Mouse (Mus musculus) heart, adult 11 months (tissue): ENCODE data around the gene Slc8a1.

Experiments used
- DNase-seq: peaks from one replicate; pipeline ENCODE4 v3.0.0; 2022

Gene Slc8a1

DNA sequence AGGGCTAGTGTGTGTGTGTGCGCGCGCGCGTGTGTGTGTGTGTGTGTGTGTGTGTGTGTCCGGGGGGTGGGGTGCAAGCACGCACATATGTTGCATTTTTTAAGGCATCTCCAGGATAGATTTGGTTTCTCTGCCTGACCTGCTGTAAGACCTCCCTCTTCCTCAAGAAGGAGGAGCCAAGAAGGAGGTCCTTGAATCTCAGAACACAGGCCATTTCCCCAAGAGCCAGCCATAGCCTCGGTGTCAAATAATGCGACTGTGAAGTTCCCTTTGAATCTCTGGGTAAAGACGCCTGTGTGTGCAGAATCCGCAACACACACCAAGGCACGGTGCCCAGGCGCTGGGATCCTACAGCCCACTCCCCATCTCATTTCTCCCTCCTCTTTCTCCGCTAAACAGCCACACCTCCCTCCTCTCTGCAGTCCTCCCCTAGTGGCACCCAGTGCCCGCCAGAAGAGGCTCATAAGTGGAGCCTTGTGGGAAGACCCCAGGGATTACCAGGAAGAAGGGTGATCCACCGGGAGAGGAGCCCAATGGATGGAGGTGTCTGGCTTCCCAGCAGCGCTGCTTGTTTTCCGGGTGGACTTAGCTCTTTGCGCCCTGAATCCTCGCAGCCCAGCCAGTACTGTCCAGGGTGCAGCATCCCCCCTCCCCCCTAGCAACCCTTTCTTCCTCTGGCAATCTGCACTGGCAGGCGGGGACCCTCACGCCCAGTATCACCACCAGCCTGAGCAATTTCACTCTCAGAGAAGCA lies 68.9 kb downstream of the Slc8a1 start:
- peak; percentile 97 for DNase-seq

DNA sequence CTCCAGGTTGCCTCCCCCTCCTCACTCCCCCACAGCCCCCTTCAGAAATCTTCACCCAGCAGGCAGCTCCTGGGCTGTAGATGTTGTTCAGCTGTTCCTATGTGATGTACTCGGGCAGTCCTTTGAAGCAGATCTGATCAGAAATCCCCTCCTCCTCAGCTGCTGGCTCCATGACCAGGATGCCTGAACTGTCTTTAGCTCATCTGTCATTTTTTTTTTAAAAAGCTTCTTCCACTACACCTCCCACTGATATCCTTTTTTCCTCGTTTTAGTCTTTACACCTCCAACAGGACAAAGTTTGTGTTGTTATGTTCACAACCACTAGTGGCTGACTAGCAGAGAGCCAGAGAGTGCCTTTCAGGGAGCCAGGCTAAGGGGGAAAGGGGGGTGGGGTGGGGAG lies 69.7 kb downstream of the Slc8a1 start:
- no peak for DNase-seq

DNA sequence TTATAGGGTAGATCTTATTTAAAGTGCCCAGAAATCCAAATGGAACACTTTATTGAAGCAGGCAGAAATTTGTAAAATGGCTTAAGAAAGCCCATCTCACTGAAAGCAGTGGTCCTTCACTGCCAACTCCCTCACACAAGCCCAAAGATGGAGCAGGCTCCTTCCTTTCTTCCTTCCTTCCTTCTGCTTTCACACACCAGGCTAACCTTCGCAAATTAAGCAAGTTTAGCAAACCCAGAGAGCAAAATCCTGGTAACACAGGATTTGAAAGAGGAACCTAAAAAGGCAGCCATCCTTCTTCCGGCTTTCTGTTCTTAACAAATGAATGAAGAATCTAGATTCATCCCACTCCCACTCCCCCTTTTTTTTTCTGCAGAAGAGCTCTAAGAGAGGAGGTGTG lies 70.2 kb downstream of the Slc8a1 start:
- DNase-seq = peak; percentile 87

DNA sequence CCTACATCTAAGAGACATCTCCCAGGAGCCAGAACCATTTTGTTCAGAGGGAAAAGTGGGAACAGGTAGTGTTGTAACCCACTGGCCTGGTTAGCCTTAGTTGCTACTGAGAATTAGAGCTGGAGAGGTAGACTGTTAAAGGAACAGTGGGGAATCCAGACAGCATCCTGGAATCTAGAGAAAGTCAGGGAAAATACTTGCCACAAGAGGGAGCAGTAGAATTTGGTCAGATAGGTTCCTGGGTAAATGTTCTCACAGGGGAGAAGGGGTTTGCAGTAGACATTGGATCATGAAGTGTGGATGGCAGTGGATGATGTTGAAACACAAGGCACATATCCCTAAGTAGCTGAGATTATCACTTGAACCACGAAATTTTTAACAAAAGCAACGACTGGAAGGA lies 71.6 kb downstream of the Slc8a1 start:
- DNase-seq = no peak

DNA sequence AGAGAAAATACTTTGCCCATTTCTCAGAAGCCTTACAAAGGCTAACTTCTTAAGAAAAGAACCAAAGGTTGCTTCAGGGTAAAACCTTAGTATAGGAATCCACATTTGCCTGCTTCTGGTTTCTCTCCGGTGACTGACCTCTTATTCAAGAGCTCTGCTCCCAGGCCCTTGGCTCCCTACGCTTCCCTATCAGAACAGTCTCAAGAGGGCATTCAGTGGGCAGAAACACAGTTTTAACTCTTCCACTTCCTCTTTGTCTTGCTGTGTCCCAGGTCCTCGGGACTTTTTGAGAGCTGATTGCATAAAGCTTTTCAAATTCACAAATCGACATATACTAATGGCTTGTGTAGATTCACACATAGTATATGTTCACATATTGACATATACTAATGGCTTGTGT lies 73.3 kb downstream of the Slc8a1 start:
- peak; percentile 90 for DNase-seq

DNA sequence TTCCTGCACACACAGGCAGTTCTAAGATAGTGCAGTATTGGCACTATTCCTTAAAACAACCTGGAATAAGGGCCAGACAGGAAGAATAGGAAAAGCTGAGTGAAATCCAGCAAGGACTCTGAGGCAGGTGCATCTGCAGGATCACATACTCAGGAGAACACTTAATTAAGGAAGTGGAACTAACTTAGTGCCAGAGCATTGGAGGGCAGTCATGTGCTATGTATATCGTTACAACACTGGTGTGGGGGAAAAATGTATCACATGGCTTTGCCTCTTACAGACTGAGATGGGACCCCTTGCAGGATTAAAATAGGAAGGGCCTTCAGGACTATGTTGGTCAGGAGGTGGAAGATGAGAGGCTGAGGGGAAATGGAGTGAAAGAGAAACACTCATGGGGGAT lies 80.3 kb downstream of the Slc8a1 start:
- DNase-seq = no peak

DNA sequence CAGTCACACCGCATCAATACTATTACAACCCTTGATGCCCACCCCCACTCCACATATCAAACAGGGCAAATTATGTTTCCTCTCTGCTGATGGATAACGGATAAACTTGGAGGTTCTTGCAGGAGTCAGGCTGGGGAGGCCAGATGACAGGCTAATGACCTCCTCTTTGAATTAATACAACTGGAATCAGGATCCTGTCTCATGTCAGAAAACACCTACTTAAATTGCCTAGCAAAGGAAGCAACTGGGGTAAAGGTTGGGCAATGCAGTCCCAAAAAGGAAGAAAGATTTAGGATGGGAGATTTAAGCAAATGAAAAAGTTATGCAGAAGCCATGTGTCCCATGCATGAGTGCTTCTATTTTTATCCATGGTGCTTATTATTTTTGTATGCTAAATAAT lies 83.6 kb downstream of the Slc8a1 start:
- no peak for DNase-seq

DNA sequence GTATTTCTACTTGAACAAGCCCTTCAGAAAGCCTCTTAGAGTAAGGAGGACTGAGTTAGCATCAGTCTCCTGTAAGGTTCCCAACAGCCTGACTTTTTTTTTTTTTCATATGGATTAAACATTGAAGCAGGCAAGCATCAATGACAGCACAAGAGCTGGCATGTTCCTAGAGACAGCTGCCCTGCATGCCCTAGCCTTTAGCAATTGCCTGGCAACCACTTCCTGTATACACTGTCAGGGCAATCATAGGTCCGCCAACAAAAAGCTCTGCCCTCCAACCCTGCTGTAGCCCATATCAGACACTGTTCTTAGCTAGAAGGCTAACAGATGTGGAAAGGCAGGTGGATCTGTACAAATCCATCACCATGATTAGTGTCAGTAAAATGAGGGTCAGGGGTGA lies 85.2 kb downstream of the Slc8a1 start:
- peak; percentile 94 for DNase-seq

DNA sequence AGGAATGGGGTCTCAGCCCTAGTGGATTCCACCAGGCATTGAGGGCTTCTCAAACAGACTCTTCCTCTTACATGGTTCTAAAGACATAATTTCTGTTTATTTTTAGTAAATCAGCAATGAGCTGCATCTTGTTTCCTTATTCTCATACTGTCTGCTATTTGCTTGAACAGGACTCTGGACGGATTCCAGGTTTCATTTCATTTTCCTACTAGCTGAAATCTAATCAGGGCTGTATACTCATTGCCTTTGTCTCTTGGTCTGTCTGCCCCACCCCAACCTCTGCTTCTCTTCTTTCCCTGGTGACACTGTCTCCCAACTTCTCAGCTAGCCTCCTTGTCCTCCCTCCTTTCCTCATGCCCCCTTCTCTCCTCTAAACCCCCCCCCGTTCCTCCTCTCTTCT lies 101.4 kb downstream of the Slc8a1 start:
- peak; percentile 70 for DNase-seq

DNA sequence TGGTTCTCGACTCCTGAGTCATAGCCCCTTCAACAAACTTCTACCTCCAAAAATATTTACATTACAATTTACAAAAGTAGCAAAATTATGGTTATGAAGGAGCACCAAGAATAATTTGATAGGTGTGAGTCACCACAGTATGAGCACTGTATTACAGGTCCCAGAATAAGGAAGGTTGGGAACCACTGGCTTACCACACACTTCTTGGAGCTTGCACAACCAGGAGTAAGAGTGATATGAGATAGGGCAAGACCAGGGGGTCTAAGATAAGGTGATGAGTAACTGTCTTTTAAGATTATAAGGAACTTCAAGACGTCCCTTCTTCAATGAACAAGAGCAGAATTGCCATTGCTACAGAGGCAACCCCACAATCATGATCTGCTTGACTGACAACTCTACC lies 107.7 kb downstream of the Slc8a1 start:
- DNase-seq = no peak

DNA sequence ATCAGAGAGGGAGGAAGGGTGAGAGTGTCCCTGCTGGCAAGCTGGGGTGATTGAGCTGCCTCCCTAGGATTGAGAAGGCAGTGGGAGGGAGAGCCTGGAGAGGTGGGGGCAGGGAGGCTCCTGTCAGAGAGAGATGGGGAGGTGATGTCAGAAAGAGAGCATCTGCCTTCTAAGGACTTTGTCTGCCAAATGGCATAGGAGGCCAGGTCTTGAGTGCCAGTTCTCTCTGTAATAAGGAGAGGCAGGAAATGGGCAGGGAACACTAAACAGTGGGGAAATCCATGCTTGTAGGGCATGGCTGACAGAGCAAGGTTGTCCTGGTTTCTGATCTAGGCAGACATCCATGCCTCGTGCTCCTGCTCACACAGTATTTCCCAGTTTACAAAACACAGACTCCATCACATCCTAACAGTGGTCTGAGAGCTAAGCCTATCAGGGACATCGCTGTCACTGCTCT lies 117.0 kb downstream of the Slc8a1 start:
- DNase-seq = peak; percentile 87

DNA sequence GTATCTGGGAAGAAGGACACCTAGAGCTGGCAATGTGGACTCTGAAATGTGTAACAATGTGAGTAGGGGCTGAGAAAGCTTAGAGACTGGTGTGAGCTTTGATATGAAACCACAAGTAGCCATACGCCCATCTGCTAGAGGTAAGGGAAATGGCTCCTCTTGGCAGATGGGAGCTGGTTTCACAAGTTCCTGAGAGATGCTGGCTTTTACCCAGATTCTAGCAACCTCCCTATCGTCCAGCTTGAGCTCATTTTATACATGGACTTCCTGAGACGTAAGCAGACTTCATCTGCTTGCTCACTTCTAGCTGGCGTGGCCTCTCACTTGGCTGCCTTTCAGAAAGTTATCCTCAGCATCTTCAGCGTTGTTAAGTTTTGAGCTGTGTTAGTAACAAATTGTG lies 119.7 kb downstream of the Slc8a1 start:
- DNase-seq = peak; percentile 76

DNA sequence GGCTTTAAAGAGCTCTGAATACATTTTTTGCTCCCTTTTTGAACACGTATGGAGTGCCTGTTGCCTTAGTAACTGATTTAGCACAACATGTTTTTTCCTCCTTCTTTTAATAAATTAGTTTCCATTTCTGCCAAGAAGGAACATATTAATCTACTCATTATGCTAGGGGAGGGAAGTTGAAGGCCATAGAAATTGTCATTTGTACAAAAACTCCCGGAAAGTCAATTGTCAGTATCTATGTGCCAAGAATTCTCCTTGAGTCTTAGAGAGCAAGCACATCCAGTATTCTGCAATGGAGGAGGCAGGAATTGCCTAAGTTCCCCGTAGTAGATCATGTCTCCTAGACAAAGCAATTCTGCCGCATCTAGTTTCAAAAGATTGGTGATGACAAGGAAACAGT lies 121.9 kb downstream of the Slc8a1 start:
- no peak for DNase-seq

DNA sequence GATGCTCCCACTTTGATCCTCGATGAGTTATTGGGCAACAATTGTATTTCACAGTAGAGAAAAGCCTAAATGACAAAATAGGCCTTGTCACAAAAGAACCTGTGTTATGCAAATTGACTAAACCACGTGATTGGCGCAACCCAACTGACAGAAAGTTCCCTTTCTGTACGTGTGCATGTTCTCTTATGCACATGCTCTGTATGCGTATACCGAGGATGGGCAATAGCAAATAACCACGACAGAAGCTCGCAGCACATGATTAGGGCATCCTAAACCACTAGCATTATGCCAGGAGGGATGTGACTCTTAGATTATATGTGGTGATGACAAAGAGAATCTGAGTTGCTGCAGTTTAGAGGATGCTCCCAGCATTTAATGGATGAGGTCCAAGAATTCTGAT lies 122.8 kb downstream of the Slc8a1 start:
- DNase-seq = peak; percentile 29

DNA sequence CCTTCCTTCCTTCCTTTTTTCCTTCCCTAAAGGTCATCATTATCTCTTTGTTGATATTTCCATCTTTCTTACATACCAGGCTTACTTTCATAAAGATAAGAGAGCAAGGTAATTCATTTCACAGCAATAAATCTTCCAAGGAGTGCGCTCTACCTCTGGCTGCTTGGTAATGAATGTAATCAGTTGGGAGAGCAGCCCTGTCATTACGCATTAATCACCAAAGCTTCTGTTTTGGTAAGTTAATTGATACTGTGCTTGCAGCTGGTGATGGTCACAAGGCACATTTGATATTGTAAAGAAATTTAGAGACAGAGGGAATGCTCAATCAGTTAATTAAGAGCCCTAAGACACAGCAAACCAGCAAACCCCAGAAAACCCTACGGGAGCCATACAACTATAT lies 130.7 kb downstream of the Slc8a1 start:
- DNase-seq = no peak

DNA sequence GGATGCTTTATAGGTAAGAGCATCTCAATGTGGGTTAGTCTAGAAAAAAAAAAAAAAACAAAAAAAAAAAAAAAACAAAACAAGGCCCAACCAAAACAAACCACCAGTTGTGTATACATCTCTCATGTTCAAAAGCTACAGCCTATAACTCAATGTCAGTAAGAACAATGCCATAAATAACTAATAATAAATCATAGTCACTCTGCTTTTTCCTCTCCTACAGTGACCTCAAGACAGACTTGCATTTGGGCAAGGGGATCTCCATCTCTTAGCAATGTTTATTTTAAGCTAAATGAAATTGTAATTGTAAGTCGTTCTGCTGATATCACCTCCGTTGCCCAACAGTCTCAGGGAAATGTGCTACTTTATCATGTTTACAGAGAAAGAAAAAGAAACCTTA lies 132.1 kb downstream of the Slc8a1 start:
- no peak for DNase-seq

DNA sequence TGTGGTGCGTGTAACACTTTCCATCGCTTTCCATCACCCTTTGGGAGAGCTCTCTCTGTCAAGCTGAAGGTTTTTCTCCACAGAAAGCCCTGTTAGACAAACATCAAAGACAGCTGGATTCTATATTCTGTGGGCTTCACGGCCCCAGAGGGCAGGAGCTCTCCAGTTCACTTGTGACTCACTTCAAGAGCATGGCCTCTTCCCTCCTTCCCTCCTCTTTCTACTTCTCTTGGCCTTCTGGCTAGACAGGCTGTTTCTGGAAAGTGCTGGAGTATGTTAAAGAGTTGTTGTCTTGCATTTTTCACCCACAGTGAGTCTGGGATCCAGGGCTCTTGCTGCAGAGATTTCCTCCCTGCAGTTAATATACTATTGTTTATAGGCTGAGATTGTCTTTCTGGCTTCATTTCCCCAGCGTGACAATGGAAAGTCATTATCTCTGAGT lies 132.9 kb downstream of the Slc8a1 start:
- no peak for DNase-seq

DNA sequence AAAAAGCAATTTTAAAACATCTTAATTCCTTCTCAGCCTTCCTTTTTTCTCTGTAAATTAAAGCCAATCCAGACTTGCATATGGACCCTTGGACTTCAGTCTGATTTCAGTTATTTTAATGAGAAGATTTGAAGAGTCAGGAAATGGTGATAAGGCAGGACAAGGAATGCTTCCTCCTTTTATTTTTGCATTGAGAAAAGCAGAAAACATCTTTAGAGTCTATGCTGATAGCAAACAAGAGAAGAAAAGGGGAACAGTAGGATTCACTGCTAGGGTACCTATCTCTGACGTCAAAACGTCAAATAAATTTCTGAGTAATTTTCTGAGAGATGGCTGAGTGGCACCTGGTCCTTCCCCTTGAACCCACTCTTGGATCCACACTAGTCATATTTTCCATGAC lies 139.1 kb downstream of the Slc8a1 start:
- no peak for DNase-seq

DNA sequence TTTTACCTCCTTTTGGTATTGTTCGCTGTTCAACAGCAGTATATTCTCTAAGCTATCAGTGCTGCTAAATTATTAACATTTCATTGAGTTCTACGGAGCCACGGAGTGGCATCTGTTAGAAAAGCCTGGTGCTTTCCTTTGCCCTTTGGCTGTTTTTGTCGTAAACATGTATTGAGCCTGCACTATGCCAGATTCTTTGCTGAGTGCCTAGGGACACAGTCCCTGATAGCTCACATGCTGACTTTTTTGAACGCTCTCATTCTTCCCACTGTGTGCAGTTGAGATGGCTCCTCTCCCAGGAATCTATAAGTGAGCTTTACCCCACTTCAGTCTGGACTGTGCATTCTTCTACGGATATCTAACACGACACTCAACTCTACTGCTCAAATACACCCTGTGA lies 148.4 kb downstream of the Slc8a1 start:
- DNase-seq = no peak

DNA sequence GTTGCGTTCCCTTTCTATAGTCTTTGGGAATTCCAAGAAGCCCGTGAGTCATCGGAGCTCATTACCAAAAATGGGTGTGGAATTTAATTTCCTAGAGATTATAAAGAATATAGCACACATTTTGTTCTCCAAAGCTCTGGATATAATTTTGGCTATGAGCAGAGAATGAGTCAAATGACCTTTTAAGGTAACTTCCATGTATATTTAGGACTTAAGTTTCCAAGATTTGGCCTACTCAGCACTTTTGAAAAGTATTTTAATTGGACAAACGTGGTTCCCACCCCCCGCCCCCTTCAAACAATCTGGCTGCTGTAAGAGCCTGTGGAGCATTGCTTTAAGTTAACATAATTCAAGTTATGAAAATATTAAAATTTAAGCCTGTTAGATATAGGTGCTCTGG lies 151.4 kb downstream of the Slc8a1 start:
- no peak for DNase-seq

DNA sequence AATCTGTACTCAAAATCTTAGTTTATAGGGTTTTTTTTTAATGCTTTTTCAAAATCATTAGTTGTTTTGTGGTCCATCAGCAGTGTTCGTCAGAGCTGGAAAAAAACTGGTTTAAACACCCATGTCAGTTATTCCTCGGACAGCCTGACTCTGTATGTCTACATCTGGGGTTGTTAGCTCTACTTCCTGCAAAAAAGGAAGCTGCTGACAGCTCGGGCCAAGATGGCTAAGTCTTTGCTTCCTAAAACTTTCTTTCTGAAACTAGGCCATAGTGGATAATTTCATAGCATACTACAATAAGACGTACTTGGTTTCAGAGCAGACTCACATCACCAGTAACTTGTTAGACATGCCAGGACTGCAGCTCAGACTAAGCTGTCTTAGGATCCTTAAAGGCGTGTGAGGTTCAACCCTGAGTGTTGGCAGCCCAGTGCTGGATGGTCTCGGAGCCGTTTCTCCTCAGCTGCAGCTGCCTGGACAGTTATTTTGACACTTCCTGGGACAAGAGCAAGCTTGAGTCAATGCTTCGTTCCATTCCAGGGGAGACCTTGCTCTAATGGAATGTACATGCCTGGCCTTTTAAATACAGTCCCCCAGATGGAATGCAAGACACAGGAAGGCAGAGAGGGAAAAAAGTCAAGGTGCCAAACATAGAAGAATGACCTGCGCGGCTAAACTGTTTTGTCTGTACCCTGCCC lies 158.3 kb downstream of the Slc8a1 start:
- DNase-seq = peak; percentile 94

DNA sequence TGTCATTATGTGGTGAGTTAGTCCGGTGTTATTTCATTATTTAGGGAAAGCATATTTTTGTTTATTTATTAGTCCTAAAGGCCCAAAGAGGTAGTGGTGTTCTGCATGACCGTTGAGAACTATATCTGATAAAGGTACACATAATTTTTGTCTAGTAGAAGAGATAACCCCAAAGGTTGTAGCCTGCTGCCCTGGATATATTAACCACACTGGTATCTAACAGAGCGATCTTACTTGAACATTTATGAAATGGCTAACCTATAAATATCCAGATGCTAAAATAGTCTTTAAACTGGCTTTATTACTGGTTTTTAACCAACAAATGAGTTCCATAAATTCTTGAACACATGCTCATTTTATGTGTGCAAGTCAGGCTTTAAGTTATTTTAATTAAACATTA lies 161.3 kb downstream of the Slc8a1 start:
- DNase-seq = no peak

DNA sequence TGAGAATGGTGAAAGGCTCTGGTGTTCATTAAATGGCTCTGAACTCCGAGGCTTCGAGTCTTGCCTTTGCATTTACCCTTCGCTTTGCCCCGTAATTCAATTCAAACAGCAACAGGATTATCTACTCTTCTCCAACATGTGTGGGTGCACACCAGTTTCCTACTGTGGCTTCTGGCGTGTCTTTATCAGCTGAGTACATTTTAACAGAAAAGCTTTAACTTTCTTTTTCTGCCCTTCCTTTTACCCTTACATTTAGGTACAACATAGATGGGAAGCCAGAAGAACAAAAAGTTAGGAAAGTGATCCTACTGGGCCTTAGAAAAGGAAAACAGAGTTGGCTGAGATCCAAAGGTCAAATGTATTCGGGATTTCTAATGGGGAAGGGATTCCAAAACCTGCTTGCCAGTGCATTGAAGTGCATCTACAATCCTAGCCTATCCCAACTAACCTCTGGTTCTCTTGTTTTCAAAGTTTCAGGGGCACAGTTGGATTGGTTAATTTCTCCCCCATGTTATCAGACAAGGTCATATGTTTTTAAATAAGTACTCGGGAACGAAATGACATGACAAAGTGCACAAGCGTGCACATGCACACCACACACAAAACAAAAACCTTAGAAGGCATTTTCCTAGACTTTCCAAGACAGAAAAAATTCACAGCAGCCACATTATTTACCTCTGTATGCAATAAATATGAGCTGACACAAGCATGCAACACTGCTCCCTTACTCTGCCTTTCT lies 172.4 kb downstream of the Slc8a1 start:
- DNase-seq = no peak
